Mouse (Mus musculus): ENCODE measurements around the gene Rab21. TPM values are rescaled to one million over a fixed set of nuclear protein-coding genes. Genes with fewer than 3 reads are reported as not detected.
A peak's percentile ranks its signal among the peaks of the same experiment; 100 is the strongest.

Rab21 gene
- polyA plus RNA-seq, 1 experiment, result 64.7 TPM

DNA sequence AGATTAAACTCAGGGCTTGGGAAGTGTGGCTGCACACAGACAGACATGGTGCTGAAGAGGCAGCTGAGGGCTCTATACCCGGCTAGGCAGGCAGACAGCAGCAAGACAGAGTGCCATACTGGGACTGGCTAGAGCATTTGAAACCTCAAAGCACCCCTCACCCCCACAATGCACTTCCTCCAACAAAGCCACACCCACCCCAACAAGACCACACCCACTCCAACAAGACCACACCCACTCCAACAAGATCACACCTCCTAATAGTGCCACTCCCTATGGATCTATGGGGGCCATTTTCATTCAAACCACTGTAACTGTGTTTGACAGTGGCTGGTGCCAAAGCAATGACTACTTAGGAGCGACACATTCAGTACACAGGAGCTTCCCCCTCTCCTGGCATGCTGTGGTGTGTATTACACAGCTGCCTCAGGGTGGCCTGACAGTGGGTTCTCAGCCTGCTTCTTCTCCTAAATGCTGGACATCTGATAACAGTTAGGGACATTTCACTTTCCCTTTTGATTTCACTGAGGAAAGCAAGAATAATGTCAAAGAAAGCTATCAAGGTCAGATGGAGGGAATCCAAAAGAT lies 35.5 kb upstream of the Rab21 start:
- Histone ChIP-seq H3K4me3 (ENCODE audit: insufficient read depth, low read length) (no peak overlapping the region), H3K4me1 (ENCODE audit: control insufficient read depth, insufficient read depth, low read length) (no peaks in the 10 kb centered on the region), H3K27ac (ENCODE audit: insufficient read depth, low read length) (no peak overlapping the region)
- no peak for TF ChIP-seq CTCF (IDR thresholded peaks at IDR 0.05; ENCODE audit: borderline replicate concordance, insufficient read depth, low read length)
- no peak for TF ChIP-seq POLR2A (IDR thresholded peaks at IDR 0.05; ENCODE audit: low read depth, low read length)

- Histone ChIP-seq H3K4me1 (ENCODE audit: control insufficient read depth, insufficient read depth, low read length) (no peaks in the 10 kb centered on the region), H3K27ac (ENCODE audit: insufficient read depth, low read length) (no peak overlapping the region), H3K4me3 (ENCODE audit: insufficient read depth, low read length) (no peak overlapping the region)
- no peak for TF ChIP-seq CTCF (IDR thresholded peaks at IDR 0.05; ENCODE audit: borderline replicate concordance, insufficient read depth, low read length)
- TF ChIP-seq POLR2A (IDR thresholded peaks at IDR 0.05; ENCODE audit: low read depth, low read length), result no peak
These were observed 34.1 kb upstream of the Rab21 start for GRCm38 (mm10) chr10:115349509-115349908.

- no peak for TF ChIP-seq CTCF (IDR thresholded peaks at IDR 0.05; ENCODE audit: borderline replicate concordance, insufficient read depth, low read length)
- TF ChIP-seq POLR2A (IDR thresholded peaks at IDR 0.05; ENCODE audit: low read depth, low read length), result no peak
- no peak overlapping the region for H3K4me3 ChIP-seq (ENCODE audit: insufficient read depth, low read length)
- H3K4me1 ChIP-seq (ENCODE audit: control insufficient read depth, insufficient read depth, low read length), result no peaks in the 10 kb centered on the region
- no peak overlapping the region for H3K27ac ChIP-seq (ENCODE audit: insufficient read depth, low read length)
These were observed 33.6 kb upstream of the Rab21 start for GRCm38 (mm10) chr10:115349029-115349428.

DNA sequence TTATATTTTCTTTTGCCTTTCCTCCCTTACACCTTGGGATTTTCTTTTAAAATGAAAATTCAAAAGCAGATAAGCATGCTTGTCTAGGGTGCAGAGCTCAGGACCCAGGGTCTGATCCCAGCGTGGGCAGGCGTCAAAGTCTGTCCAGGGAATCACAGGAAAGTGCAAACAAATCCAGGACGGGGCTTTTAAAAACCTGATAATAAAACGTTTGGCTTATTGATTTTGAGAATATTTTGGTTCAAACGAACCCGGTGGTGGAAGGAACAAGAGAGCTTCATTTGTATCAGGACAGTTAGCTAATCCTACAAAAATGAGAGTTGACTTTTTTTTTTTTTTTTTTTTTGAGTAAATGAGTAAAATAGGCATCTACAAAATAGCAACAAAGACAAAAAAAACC lies 32.7 kb upstream of the Rab21 start:
- no peaks in the 10 kb centered on the region for H3K4me1 ChIP-seq (ENCODE audit: control insufficient read depth, insufficient read depth, low read length)
- H3K27ac ChIP-seq (ENCODE audit: insufficient read depth, low read length), result no peak overlapping the region
- no peak for TF ChIP-seq CTCF (IDR thresholded peaks at IDR 0.05; ENCODE audit: borderline replicate concordance, insufficient read depth, low read length)
- no peak overlapping the region for H3K4me3 ChIP-seq (ENCODE audit: insufficient read depth, low read length)

GRCm38 (mm10) chr10:115346444-115346843 lies 31.1 kb upstream of the Rab21 start:
- no peaks in the 10 kb centered on the region for H3K4me1 ChIP-seq (ENCODE audit: control insufficient read depth, insufficient read depth, low read length)
- TF ChIP-seq CTCF (IDR thresholded peaks at IDR 0.05; ENCODE audit: borderline replicate concordance, insufficient read depth, low read length) (no peak), POLR2A (IDR thresholded peaks at IDR 0.05; ENCODE audit: low read depth, low read length) (no peak)
- H3K4me3 ChIP-seq (ENCODE audit: insufficient read depth, low read length), result no peak overlapping the region
- H3K27ac ChIP-seq (ENCODE audit: insufficient read depth, low read length), result no peak overlapping the region

GRCm38 (mm10) chr10:115342771-115343425 lies 27.5 kb upstream of the Rab21 start:
- H3K4me3 ChIP-seq (ENCODE audit: insufficient read depth, low read length), result no peak overlapping the region
- H3K27ac ChIP-seq (ENCODE audit: insufficient read depth, low read length), result no peak overlapping the region
- TF ChIP-seq CTCF (IDR thresholded peaks at IDR 0.05; ENCODE audit: borderline replicate concordance, insufficient read depth, low read length), result no peak
- no peak for TF ChIP-seq POLR2A (IDR thresholded peaks at IDR 0.05; ENCODE audit: low read depth, low read length)
- H3K4me1 ChIP-seq (ENCODE audit: control insufficient read depth, insufficient read depth, low read length), result no peaks in the 10 kb centered on the region

DNA sequence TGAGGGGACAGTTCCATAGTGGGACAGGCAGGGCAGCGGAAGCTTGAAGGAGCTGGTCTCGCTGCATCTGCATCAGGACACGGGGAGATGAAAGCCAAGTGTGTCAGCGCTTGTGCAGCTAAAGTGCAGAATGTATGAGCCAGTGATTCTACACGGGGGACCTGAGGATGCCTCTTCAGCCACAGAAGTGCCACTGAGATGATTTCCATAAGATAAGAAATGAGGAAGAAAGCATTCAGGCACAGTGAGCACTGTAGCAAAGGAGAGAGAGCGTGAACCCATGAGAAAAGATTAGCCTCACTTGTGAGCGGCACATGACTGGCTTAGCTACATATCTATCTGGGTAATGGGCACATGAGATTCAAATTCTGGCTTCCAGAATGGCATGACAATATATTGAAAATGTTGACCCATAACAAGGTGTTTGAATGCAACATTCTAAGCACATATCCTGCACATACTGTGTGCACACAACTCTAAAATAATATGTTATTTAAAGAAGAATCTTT lies 24.5 kb upstream of the Rab21 start:
- TF ChIP-seq CTCF (IDR thresholded peaks at IDR 0.05; ENCODE audit: borderline replicate concordance, insufficient read depth, low read length) (no peak), POLR2A (IDR thresholded peaks at IDR 0.05; ENCODE audit: low read depth, low read length) (no peak)
- Histone ChIP-seq H3K4me1 (ENCODE audit: control insufficient read depth, insufficient read depth, low read length) (no peaks in the 10 kb centered on the region), H3K4me3 (ENCODE audit: insufficient read depth, low read length) (no peak overlapping the region), H3K27ac (ENCODE audit: insufficient read depth, low read length) (no peak overlapping the region)

GRCm38 (mm10) chr10:115336901-115337300 lies 21.5 kb upstream of the Rab21 start:
- H3K4me3 ChIP-seq (ENCODE audit: insufficient read depth, low read length), result no peak overlapping the region
- TF ChIP-seq CTCF (IDR thresholded peaks at IDR 0.05; ENCODE audit: borderline replicate concordance, insufficient read depth, low read length) (no peak), POLR2A (IDR thresholded peaks at IDR 0.05; ENCODE audit: low read depth, low read length) (no peak)
- H3K27ac ChIP-seq (ENCODE audit: insufficient read depth, low read length), result no peak overlapping the region
- H3K4me1 ChIP-seq (ENCODE audit: control insufficient read depth, insufficient read depth, low read length), result peaks cover 8% of the 10 kb centered on the region; the same call in 1 of the 2 replicates

- Histone ChIP-seq H3K4me1 (ENCODE audit: control insufficient read depth, insufficient read depth, low read length) (peaks cover 8% of the 10 kb centered on the region; the same call in 1 of the 2 replicates), H3K27ac (ENCODE audit: insufficient read depth, low read length) (peak overlapping the region; percentile 99), H3K4me3 (ENCODE audit: insufficient read depth, low read length) (no peak overlapping the region)
- no peak for TF ChIP-seq CTCF (IDR thresholded peaks at IDR 0.05; ENCODE audit: borderline replicate concordance, insufficient read depth, low read length)
- TF ChIP-seq POLR2A (IDR thresholded peaks at IDR 0.05; ENCODE audit: low read depth, low read length), result no peak
These were observed 18.1 kb upstream of the Rab21 start for GRCm38 (mm10) chr10:115333528-115333927.

- TF ChIP-seq POLR2A (IDR thresholded peaks at IDR 0.05; ENCODE audit: low read depth, low read length), result no peak
- H3K4me1 ChIP-seq (ENCODE audit: control insufficient read depth, insufficient read depth, low read length), result peaks cover 8% of the 10 kb centered on the region; the same call in 1 of the 2 replicates
- no peak overlapping the region for H3K4me3 ChIP-seq (ENCODE audit: insufficient read depth, low read length)
- peak overlapping the region; percentile 99 for H3K27ac ChIP-seq (ENCODE audit: insufficient read depth, low read length)
These were observed 17.6 kb upstream of the Rab21 start for GRCm38 (mm10) chr10:115332997-115333396.

Data from embryonic fibroblast, embryonic 13.5 days (primary cell).